Mouse (Mus musculus) forebrain, postnatal 0 days (tissue): Measurements from ENCODE around the gene Peli2. TPM values are rescaled to one million over a fixed set of nuclear protein-coding genes. Genes with fewer than 3 reads are reported as not detected.

Experiments used
- ATAC-seq: fragments of 200-750 bp; cut with Nextera tagmentation; 2 replicates; pipeline ENCODE4 v1.8.0; 2017; ENCODE audit warnings: mild to moderate bottlenecking, moderate library complexity
- DNase-seq: peaks from one replicate; pipeline ENCODE4 v3.0.0-alpha.2; 2015
- H3K27ac ChIP-seq: fragments of 300-500 bp; sonication (generic); 2 replicates; pipeline ENCODE4 v1.5.1; 2014; ENCODE audit warnings: low read depth, mild to moderate bottlenecking, antibody characterized with exemption, low read length, moderate library complexity, mixed read lengths
- H3K27me3 ChIP-seq: fragments of 300-500 bp; sonication (generic); 2 replicates; pipeline ENCODE4 v1.6.1; 2014; ENCODE audit warnings: mild to moderate bottlenecking, low read length, mixed read lengths; ENCODE audit not compliant: insufficient read depth
- H3K36me3 ChIP-seq: fragments of 300-500 bp; sonication (generic); 2 replicates; pipeline ENCODE4 v1.6.1; 2014; ENCODE audit warnings: mild to moderate bottlenecking, moderate library complexity; ENCODE audit not compliant: insufficient read depth
- H3K4me1 ChIP-seq: fragments of 300-500 bp; sonication (generic); 2 replicates; pipeline ENCODE4 v1.6.1; 2014; ENCODE audit warnings: antibody characterized with exemption; ENCODE audit not compliant: insufficient read depth
- H3K4me2 ChIP-seq: fragments of 300-500 bp; sonication (generic); 2 replicates; pipeline ENCODE4 v1.6.1; 2014; ENCODE audit warnings: low read depth, mild to moderate bottlenecking, moderate library complexity
- H3K4me3 ChIP-seq: fragments of 300-500 bp; sonication (generic); 2 replicates; pipeline ENCODE4 v1.5.1; 2014; ENCODE audit warnings: low read depth, low read length, mixed read lengths
- H3K9ac ChIP-seq: fragments of 300-500 bp; sonication (generic); 2 replicates; pipeline ENCODE4 v1.6.1; 2014; ENCODE audit warnings: mild to moderate bottlenecking
- H3K9me3 ChIP-seq: fragments of 300-500 bp; sonication (generic); 2 replicates; pipeline ENCODE4 v1.6.1; 2016; ENCODE audit warnings: low read length
- CTCF ChIP-seq: sonication (generic); IDR thresholded peaks from 2 replicates; pipeline ENCODE4 v1.5.1; 2016; ENCODE audit warnings: antibody characterized with exemption, control low read depth, low read depth
- WGBS: fragments of 180-500 bp; shearing (Covaris S2); extraction: QIAGEN DNeasy Blood & Tissue Kit; methylation state at CpG from one replicate; pipeline ENCODE4 v1.1.7; 2014; 5-methylcytosine and 5-hydroxymethylcytosine counted together
- polyA plus RNA-seq: library from polyadenylated mRNA; unstranded; fragments of >200 nt; fragmentation: Nextera tagmentation; extraction: Ambion mirVana; gene quantifications from 2 replicates; pipeline ENCODE4 v1.2.1, GENCODE M21; 2015
- total RNA-seq: library from RNA; depleted of rRNA; stranded (reverse); fragments of >200 nt; gene quantifications from 2 replicates; pipeline ENCODE4 v1.2.3, GENCODE M21; 2014

Peli2 gene
- total and polyA plus RNA-seq, 2 experiments from 2014 or later, result 6.6 to 16.4 TPM

DNA sequence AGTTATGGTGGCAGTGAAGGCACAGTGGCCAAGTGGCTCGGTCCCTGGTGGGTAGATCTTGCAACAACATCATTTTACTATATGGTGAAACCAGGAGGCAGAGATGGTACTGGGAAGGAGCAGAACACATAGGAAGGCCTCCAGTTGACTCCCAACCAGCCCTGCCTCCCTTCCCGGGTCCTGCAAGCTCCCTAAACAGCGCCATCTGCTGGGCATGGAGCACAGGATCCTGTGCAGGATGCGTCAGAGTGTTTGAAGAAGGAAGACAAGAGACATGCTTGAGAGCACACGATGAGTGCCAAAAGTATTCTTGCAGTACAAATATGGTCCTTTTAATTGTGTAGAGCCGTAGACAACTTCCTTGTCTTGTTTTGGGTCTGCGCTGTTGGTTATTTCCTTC is 49.3 kb downstream of the Peli2 start:
- 0 out of 2 replicates have a peak, but pooled peaks cover 7% of the 10 kb centered on the region for H3K4me1 ChIP-seq
- DNase-seq (peak; percentile 52), ATAC-seq (no peak)
- H3K9ac ChIP-seq, result no peak overlapping the region
- WGBS, result 50% methylated on average over 7 of the region's 7 CpGs
- H3K4me2 ChIP-seq, result no peak overlapping the region
- no peaks in the 10 kb centered on the region for H3K9me3 ChIP-seq
- no peaks in the 10 kb centered on the region for H3K36me3 ChIP-seq
- H3K27ac ChIP-seq, result no peak overlapping the region
- H3K4me3 ChIP-seq, result no peak overlapping the region
- TF ChIP-seq CTCF, result peak; percentile 66
- no peaks in the 10 kb centered on the region for H3K27me3 ChIP-seq

DNA sequence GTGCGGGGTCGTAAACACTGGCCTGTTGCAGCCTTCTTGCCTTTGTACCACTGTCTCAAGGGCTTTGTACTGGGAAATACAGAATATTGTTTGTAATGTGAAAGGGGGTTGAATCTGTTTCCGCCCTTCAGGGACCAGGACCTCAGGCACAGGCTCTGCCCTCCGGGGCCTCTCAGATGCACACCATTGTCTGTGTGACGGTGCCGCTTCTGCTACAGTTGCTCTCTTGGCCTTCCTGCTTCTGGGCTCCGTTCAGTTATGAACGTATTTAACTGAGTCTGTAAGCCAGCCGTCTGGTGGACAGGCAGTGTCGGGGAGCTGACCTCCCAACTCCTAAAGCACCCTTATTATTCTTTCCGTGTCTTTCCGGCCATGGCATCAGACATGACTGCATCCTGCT is 50.6 kb downstream of the Peli2 start:
- Histone ChIP-seq H3K4me1 (0 out of 2 replicates have a peak, but pooled peaks cover 7% of the 10 kb centered on the region), H3K36me3 (no peaks in the 10 kb centered on the region), H3K9ac (no peak overlapping the region), H3K27ac (no peak overlapping the region), H3K4me2 (no peak overlapping the region), H3K9me3 (no peaks in the 10 kb centered on the region), H3K27me3 (no peaks in the 10 kb centered on the region), H3K4me3 (no peak overlapping the region)
- ATAC-seq (no peak), DNase-seq (no peak)
- no peak for TF ChIP-seq CTCF
- 47% methylated on average over 12 of the region's 12 CpGs for WGBS

DNA sequence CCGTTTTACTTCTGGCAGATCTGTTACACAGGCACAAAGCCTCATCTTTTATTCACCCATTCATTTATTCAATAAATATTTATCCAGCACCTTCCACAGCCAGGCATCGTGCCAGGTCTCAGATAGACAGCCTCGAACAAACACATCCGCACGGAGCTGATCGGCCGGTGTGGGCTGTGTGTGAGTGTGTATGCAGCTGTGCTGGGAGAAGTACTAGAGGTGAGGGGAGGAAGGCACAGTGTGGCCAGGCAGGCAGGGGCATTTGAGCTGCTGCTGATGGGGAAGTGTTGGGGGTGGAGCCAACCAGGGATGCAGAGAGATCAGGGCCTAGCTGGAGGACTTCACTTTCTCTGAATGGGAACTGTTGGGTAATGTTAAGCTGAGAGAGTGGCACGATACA is 51.4 kb downstream of the Peli2 start:
- Histone ChIP-seq H3K4me2 (no peak overlapping the region), H3K27me3 (no peaks in the 10 kb centered on the region), H3K9me3 (no peaks in the 10 kb centered on the region), H3K36me3 (no peaks in the 10 kb centered on the region), H3K4me3 (no peak overlapping the region), H3K9ac (no peak overlapping the region), H3K4me1 (0 out of 2 replicates have a peak, but pooled peaks cover 5% of the 10 kb centered on the region), H3K27ac (no peak overlapping the region)
- WGBS, result 15% methylated on average over 8 of the region's 8 CpGs
- ATAC-seq (peak; percentile 49; the same call in 1 of the 2 replicates), DNase-seq (peak; percentile 52)
- no peak for TF ChIP-seq CTCF

DNA sequence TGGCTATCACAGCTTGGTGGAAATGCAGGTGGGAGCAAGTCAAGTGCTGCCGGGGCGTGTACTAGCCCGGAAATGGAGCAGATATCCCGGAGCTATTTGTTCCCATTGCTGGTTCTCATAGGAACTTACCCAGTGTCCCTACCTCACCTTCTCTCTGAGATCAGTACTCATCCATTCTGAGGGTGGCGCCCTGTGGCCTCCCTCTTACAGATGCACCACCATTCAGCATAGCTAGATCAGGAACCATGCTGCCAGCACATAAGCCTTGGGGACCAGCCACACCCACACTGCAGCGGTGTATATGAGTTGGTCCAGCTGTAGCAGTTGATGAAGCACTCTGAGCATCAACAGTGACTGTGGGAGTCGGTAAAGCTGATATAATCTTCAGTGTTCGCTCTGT is 52.3 kb downstream of the Peli2 start:
- no peak overlapping the region for H3K4me3 ChIP-seq
- no peak overlapping the region for H3K9ac ChIP-seq
- no peak for ATAC-seq
- no peak for TF ChIP-seq CTCF
- no peaks in the 10 kb centered on the region for H3K27me3 ChIP-seq
- no peak for DNase-seq
- H3K9me3 ChIP-seq, result no peaks in the 10 kb centered on the region
- H3K27ac ChIP-seq, result no peak overlapping the region
- H3K4me2 ChIP-seq, result no peak overlapping the region
- 93% methylated on average over 8 of the region's 8 CpGs for WGBS
- H3K36me3 ChIP-seq, result no peaks in the 10 kb centered on the region
- 0 out of 2 replicates have a peak, but pooled peaks cover 3% of the 10 kb centered on the region for H3K4me1 ChIP-seq

DNA sequence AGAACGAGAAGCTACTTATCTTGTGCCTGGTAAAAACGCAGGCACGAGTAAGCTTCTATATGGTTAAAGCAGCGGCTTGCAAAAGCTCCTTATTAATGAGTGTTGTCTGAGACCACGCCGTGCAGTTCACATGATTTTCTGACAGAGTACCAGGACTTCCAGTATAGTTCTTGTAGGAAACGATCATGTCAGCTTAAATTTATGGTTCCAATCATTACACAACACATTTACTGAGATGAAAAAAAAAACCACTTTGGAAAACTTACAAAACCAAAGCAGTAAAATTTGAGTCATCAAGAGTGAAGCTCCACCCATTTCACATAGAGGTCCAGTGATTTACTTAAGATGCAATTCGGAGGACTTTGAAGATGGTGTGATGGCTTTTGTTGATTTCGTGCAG is 53.2 kb downstream of the Peli2 start:
- Histone ChIP-seq H3K36me3 (no peaks in the 10 kb centered on the region), H3K4me2 (no peak overlapping the region), H3K9ac (no peak overlapping the region), H3K4me1 (0 out of 2 replicates have a peak, but pooled peaks cover 3% of the 10 kb centered on the region), H3K27me3 (no peaks in the 10 kb centered on the region), H3K4me3 (no peak overlapping the region), H3K9me3 (no peaks in the 10 kb centered on the region), H3K27ac (no peak overlapping the region)
- ATAC-seq, result no peak
- 87% methylated on average over 9 of the region's 9 CpGs for WGBS
- no peak for TF ChIP-seq CTCF
- no peak for DNase-seq

DNA sequence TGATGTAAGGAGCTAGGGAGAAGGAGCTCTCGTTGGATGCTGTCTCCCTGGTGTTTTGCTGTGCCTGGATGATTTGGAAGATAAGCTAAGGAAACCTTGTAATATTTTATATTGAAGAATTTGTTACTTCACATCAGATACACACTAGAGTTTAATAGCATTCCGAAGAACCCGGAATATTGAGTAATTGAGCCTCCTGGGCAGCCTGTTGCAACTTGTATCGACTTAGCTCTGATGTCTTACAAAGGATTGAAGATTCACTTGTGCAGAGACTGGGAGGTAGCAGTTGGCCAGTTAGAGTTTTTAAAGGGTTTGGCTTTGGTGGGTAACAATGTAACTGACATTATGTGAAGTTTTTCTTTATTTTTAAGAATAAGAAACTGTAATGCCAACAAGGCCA is 53.7 kb downstream of the Peli2 start:
- ATAC-seq (no peak), DNase-seq (no peak)
- H3K9me3 ChIP-seq, result no peaks in the 10 kb centered on the region
- H3K4me3 ChIP-seq, result no peak overlapping the region
- 94% methylated on average over 4 of the region's 4 CpGs for WGBS
- H3K36me3 ChIP-seq, result no peaks in the 10 kb centered on the region
- H3K4me1 ChIP-seq, result 0 out of 2 replicates have a peak, but pooled peaks cover 3% of the 10 kb centered on the region
- H3K4me2 ChIP-seq, result no peak overlapping the region
- H3K27me3 ChIP-seq, result no peaks in the 10 kb centered on the region
- H3K27ac ChIP-seq, result no peak overlapping the region
- TF ChIP-seq CTCF, result no peak
- no peak overlapping the region for H3K9ac ChIP-seq

DNA sequence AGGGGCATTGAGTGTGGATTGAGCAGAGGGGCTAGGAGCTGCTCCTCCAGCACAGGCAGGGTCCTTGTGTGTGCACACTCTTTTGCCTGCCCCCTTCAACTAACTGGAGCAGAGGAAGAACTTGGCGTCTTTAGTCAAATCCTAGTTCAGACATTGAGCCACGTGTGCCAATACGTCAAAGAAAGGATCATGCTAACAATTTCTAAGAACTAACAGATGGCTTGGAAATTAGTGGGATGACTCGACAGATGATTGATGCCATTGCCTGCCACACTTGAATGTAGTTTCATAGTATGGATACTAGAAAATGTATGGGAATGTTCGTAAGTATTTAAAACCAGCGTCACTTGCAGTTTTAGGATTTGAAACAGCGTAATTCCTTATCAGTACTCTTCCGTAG is 54.5 kb downstream of the Peli2 start:
- Histone ChIP-seq H3K9me3 (no peaks in the 10 kb centered on the region), H3K36me3 (no peaks in the 10 kb centered on the region), H3K9ac (no peak overlapping the region), H3K27ac (no peak overlapping the region), H3K27me3 (no peaks in the 10 kb centered on the region), H3K4me3 (no peak overlapping the region), H3K4me1 (0 out of 2 replicates have a peak, but pooled peaks cover 3% of the 10 kb centered on the region), H3K4me2 (no peak overlapping the region)
- ATAC-seq, result no peak
- no peak for TF ChIP-seq CTCF
- no peak for DNase-seq
- 63% methylated on average over 8 of the region's 8 CpGs for WGBS
